Mouse (Mus musculus): ENCODE data around the gene Ctsa. TPM values are rescaled to one million over a fixed set of nuclear protein-coding genes. Genes with fewer than 3 reads are reported as not detected.

The Ctsa gene
- polyA plus RNA-seq, 1 experiment from 2014 or later, result 82.7 TPM

Other genes starting within 250 kb of the Ctsa start
- gene Wfdc6a, start 247.4 kb upstream of the Ctsa start, polyA plus RNA-seq (2015; fragmentation: Nextera tagmentation; extraction: Ambion mirVana), result not detected in 2 replicates
- gene Eppin, start 239.3 kb upstream of the Ctsa start, polyA plus RNA-seq (2015; fragmentation: Nextera tagmentation; extraction: Ambion mirVana), result not detected in 2 replicates
- gene Wfdc6b, start 219.4 kb upstream of the Ctsa start, polyA plus RNA-seq (2015; fragmentation: Nextera tagmentation; extraction: Ambion mirVana), result not detected in 2 replicates
- not detected in 2 replicates for gene Wfdc8, start 219.2 kb upstream of the Ctsa start, polyA plus RNA-seq (2015; fragmentation: Nextera tagmentation; extraction: Ambion mirVana)
- gene Wfdc16, start 194.1 kb upstream of the Ctsa start, polyA plus RNA-seq (2015; fragmentation: Nextera tagmentation; extraction: Ambion mirVana), result not detected in 2 replicates
- gene Wfdc10, start 176.8 kb upstream of the Ctsa start, polyA plus RNA-seq (2015; fragmentation: Nextera tagmentation; extraction: Ambion mirVana), result not detected in 2 replicates
- gene Wfdc9, start 176.3 kb upstream of the Ctsa start, polyA plus RNA-seq (2015; fragmentation: Nextera tagmentation; extraction: Ambion mirVana), result not detected in 2 replicates
- gene Wfdc11, start 158.8 kb upstream of the Ctsa start, polyA plus RNA-seq (2015; fragmentation: Nextera tagmentation; extraction: Ambion mirVana), result not detected in 2 replicates
- gene Wfdc13, start 147.8 kb upstream of the Ctsa start, polyA plus RNA-seq (2015; fragmentation: Nextera tagmentation; extraction: Ambion mirVana), result not detected in 2 replicates
- gene Spint4, start 134.4 kb upstream of the Ctsa start, polyA plus RNA-seq (2015; fragmentation: Nextera tagmentation; extraction: Ambion mirVana), result not detected in 2 replicates
- gene Spint5, start 117.6 kb upstream of the Ctsa start, polyA plus RNA-seq (2015; fragmentation: Nextera tagmentation; extraction: Ambion mirVana), result not detected in 2 replicates
- 0.92 and 1.4 TPM in 2 replicates for gene Wfdc3, start 86.9 kb upstream of the Ctsa start, polyA plus RNA-seq (2015; fragmentation: Nextera tagmentation; extraction: Ambion mirVana)
- gene Dnttip1, start 86.9 kb upstream of the Ctsa start, polyA plus RNA-seq (2015; fragmentation: Nextera tagmentation; extraction: Ambion mirVana), result 75.2 and 80.2 TPM in 2 replicates
- 476 and 507 TPM in 2 replicates for gene Ube2c, start 63.0 kb upstream of the Ctsa start, polyA plus RNA-seq (2015; fragmentation: Nextera tagmentation; extraction: Ambion mirVana)
- not detected in 2 replicates for gene Tnnc2, start 52.9 kb upstream of the Ctsa start, polyA plus RNA-seq (2015; fragmentation: Nextera tagmentation; extraction: Ambion mirVana)
- 14.7 and 15.4 TPM in 2 replicates for gene Snx21, start 47.0 kb upstream of the Ctsa start, polyA plus RNA-seq (2015; fragmentation: Nextera tagmentation; extraction: Ambion mirVana)
- 16.5 and 17.0 TPM in 2 replicates for gene Acot8, start 28.0 kb upstream of the Ctsa start, polyA plus RNA-seq (2015; fragmentation: Nextera tagmentation; extraction: Ambion mirVana)
- gene Zswim3, start 27.8 kb upstream of the Ctsa start, polyA plus RNA-seq (2015; fragmentation: Nextera tagmentation; extraction: Ambion mirVana), result 11.7 and 12.1 TPM in 2 replicates
- 22.1 and 23.2 TPM in 2 replicates for gene Zswim1, start 10.2 kb upstream of the Ctsa start, polyA plus RNA-seq (2015; fragmentation: Nextera tagmentation; extraction: Ambion mirVana)
- gene Spata25, start 4.3 kb upstream of the Ctsa start, polyA plus RNA-seq (2015; fragmentation: Nextera tagmentation; extraction: Ambion mirVana), result not detected in 2 replicates
- gene Neurl2, start 583 bp downstream of the Ctsa start, polyA plus RNA-seq (2015; fragmentation: Nextera tagmentation; extraction: Ambion mirVana), result 4.0 and 4.2 TPM in 2 replicates
- gene Pltp, start 24.8 kb downstream of the Ctsa start, polyA plus RNA-seq (2015; fragmentation: Nextera tagmentation; extraction: Ambion mirVana), result 34.3 and 35.4 TPM in 2 replicates
- 101 and 107 TPM in 2 replicates for gene Pcif1, start 46.4 kb downstream of the Ctsa start, polyA plus RNA-seq (2015; fragmentation: Nextera tagmentation; extraction: Ambion mirVana)
- 12.2 and 15.1 TPM in 2 replicates for gene Zfp335, start 78.9 kb downstream of the Ctsa start, polyA plus RNA-seq (2015; fragmentation: Nextera tagmentation; extraction: Ambion mirVana)
- gene Mmp9, start 107.9 kb downstream of the Ctsa start, polyA plus RNA-seq (2015; fragmentation: Nextera tagmentation; extraction: Ambion mirVana), result 8.6 and 10.6 TPM in 2 replicates
- gene Slc12a5, start 127.9 kb downstream of the Ctsa start, polyA plus RNA-seq (2015; fragmentation: Nextera tagmentation; extraction: Ambion mirVana), result 5.7 and 8.8 TPM in 2 replicates
- gene Ncoa5, start 202.0 kb downstream of the Ctsa start, polyA plus RNA-seq (2015; fragmentation: Nextera tagmentation; extraction: Ambion mirVana), result 131 and 134 TPM in 2 replicates
- 5.4 and 6.6 TPM in 2 replicates for gene Cd40, start 222.8 kb downstream of the Ctsa start, polyA plus RNA-seq (2015; fragmentation: Nextera tagmentation; extraction: Ambion mirVana)

All from forebrain, embryonic 13.5 days (tissue).